Mouse (Mus musculus) heart, postnatal 4 days (tissue): ENCODE measurements around the gene Lsm4. TPM values are rescaled to one million over a fixed set of nuclear protein-coding genes. Genes with fewer than 3 reads are reported as not detected.
A peak's percentile ranks its signal among the peaks of the same experiment; 100 is the strongest.

Source experiments
- DNase-seq: peaks from one replicate; pipeline ENCODE4 v3.0.0; 2021
- total RNA-seq, 2 experiments: library from RNA; stranded (reverse); gene quantifications; 2 replicates each; pipeline ENCODE4 v1.2.3; 2021

Gene Lsm4
- total RNA-seq, result 100 to 1,000 TPM; 107 to 120 TPM

DNA sequence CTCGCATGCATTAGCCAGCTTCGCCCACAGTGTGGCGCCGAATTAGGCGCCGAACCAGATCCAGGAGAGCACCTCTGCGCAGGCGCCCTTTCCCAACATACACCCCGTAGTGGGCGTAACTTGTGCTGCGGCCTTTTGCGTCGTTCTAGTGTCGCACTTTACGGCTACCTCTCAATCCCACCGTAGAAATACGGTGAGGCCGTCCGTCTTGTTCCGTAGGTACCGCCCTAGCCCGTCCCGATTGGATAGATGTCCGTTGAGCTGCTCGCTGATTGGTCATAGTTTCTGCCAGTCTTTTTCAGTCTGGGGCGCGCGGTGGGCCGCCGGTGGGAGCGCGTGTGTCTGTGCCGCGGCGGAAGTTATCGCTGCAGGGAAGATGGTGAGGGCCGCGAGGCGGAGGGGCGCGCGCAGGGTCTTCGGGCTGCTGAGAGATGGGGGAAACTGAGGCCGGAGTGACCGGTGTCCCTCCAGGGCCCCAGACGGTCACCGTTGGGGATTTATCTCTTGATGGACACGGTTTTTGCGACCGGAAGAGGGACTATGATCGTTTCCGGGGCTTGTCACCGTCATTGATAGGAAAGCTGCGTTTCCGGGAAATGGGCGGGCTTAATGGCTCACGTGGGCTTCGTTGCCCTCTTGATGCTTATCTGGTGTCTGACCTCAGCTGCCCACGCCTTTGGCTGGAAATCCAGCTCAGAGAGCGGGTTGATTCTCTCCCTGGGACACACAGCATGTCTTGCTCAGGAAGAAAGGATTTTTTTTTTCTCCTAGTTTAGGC, at the start of gene Lsm4:
Lsm4 (plus strand) TSS at position 170 of the 778 bp plus-strand sequence.
- peak; percentile 99 for DNase-seq

DNA sequence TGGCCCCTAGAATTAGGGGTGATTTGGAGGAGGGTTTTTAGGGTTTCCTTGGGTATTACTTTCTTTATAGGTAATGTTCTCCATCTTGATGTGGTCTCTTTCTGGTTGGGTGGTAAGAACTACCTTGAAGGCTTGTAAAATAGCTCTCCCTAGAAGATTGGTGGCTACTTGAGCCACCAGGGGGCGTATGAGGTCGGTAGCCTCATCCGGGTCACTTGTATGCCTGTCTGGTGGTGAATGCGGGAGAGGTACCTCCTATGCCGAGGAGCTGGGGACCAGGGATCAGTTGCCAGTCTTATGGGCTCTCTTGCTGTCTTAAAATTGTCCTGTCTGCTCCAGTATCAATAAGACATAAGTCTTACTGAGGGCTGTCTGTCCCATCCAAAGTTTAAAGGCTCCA, 47.9 kb upstream of the Lsm4 start:
- DNase-seq, result peak; percentile 75

DNA sequence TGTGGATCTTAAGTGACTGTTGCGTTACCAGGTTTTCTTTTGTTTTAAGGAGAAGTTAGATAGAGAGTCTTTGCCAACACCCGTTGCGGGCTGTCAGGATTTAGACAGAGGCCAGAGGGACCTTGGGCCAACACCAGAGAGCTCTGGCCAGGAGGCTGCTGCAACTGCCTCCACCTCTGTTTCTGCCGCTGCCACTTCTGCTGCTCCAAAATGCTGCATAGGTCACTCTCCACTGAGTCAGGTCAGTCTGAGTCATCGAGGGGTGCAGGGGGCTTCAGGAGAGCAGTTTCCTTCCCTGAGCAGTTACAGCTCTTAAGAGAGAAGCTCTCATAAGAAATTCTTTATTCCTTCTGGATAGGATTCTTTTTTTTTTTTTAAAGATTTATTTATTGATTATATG, 46.0 kb upstream of the Lsm4 start:
- no peak for DNase-seq

DNA sequence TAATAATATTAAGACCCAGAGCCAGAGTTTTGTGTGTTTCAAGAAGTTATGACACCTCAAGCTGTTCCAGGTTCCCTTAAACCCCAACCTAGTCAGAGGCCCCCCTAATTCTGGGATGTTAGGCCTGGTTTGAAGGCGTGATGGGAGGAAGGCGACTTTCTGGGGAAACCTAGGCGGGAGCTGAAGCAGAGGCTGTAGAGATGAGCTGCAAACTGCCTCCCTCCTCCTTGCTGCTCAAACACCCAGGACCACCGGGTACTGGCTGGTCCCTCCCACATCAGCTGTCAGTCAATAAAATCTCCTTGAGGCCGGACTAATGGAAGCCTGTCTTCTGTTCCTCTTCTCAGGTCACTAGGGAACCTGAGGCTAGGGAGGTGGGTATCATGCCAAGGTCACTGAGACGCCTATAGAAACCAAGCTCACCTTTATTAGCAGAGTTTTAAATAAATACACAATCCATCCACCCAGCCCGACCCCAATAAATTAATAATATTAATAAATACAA, 44.0 kb upstream of the Lsm4 start:
- no peak for DNase-seq

DNA sequence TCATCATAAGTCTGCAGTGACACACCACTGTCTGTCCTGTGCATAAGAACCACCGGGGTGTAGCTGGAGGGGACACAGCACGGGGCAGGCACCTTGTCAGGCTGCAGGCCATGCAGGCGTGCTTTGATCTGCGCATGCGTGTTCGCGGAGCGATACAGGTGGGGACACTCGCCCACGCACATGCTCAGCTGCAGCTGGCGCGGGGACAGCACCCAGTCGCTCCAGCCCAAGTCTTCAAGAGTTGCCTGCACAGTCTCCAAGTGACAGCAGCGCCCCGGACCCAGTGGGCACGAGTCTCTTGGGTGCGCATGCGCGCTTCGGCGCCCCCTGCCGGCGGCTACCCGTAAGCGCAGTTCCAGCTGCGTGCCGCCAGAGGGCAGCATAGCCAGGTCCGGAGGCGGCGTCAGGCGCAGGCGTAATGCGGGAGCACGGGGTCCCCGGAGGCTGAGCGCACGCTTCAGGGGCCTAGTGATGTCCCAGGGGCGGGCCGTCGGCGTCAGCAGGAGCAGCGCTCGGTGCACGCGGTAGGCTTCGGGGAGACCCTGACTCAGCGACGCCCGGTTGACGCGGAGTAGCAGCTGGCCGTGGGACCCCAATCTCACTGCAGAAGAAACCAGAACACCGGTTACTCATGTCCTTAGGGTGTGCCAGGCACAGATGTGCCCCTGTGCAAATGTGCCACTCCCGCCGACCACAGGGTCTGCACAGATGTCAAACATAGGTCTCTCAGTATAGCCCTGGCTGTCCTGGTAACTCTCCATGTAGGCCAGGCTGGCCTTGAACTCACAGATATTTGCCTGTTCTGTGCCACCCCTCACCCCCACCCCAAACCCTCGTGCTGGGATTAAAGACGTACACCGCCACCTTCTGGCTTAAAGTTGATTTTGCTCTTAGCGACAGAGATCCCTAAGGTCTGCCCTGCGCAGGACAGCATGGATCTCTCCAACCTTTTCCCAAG, 43.2 kb upstream of the Lsm4 start:
- DNase-seq, result peak; percentile 90

DNA sequence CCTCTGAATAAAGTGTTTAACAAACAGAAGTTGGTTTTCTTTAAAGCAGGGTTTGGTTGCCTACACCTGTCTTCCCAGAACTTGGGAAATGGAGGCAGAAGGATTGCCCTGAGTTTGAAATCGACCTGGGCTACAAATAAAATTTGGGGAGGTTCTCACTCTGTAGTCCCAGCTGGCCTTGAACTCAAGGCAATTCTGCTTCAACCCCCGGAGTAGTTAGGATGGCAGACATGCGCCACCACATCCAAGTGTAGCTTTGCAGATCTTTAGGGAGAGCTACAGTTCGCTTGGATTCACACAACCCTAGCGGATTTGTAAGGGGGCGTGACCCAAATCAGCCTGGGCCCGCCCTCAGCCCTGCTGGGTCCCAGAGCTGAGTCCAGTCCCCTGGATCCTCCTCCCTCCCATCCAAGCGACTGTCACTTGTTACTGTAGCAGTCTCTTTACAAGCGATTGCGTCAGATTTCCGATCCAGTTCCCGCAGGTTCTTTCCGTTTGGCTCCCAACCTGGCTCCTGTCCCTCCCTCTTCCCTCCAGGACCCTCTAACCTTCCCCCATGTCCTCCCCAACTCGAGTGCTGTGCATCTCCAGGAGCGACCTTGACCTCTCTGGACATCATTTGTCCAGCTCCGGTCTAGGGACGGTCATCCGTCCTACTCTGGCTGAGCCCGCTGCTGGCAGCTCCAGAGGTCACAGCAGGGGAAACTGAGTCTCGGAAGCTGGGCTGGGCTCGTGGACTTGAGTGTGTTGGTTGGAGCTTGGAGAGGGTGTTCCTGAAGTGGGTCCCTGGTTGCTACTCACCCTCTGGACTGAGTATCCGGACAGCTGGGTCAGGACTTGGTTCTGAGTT, 42.3 kb upstream of the Lsm4 start:
- peak; percentile 77 for DNase-seq

DNA sequence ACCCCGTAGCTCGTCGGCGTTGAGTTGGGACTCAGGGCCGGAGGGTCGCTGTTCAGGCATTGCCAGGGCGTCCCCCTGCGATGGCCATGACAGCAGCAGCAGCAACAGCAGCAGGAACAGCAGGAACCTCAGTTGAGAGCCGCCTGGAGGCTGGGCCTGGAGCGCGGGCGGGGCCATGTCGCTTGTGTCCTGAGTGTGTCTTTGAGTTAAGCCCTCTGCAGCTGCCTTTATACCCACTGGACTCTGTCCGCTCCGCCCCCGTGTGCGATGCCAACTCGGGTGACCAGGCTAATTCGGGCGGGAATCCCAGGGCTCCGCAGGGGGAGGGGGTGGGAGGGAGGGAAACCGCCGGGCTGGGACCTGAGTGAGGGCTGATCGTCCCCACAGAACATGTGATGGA, 41.6 kb upstream of the Lsm4 start:
- peak; percentile 76 for DNase-seq

DNA sequence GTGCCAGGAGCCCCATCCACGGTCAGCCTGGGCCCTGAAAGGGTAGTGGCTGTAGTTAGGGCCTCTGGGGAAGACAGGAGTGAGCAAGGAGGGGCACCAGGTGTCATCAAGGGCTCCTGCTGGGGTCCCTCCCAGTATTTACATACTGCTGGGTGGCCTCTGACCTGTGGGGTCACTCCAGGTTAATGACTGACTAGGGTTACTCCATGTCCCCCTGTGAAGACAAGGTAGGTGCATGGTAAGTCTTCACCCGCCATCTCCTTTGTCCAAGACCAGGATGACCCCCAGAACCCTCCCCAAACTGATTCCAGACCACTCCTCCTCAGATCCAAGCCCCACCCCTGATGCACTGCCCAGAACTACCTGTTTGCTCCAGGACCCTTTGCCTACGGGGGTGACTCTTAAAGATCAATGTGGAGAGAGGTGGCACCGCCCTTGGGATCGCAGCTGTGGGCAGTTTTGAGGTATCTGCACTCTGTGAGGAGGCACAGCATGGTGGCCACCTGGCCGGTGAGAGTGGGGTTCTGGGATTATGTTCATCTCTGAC, 40.6 kb upstream of the Lsm4 start, which contains the start of gene Gdf15:
Gdf15 (minus strand) TSS at position 111 of the 547 bp plus-strand sequence.
- no peak for DNase-seq

DNA sequence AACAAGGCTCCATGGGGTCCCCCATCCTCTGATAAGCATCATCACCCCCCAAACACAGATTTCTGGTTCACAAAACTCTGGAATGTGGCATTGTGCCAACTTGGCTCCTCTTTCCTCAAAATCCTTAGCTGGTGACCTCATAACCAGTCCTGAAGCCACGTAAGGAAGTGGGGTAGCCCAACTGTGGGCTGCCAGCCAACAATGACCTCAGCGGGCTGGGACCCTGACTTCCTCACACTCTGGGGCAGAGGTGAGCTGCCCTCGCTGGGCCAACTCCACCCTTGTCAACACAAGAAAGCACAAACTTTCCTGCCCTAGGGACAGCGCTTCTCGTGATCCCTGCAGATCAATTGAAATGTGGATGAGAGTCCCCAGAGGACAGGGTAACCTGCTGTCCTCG, 39.0 kb upstream of the Lsm4 start:
- peak; percentile 93 for DNase-seq

DNA sequence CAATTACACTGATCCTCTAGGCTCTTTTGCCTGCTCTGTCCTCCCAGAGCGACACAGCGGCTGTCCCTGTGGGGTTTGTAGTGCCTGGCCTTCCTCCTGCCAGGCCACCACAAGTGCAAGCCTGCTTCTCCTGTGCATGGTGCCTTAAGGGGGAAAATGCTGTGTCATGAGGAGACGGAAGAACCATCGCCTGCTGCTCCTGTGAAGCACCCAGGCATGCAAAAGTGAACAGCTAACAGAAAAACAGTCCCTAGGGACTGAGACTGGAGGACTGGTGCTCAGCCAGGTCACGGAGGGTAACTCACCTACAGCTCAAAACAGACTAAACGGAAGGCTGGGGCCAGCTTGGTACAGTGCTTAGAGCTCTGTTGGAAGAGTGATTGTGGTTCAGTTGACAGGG, 37.5 kb upstream of the Lsm4 start:
- DNase-seq, result no peak

DNA sequence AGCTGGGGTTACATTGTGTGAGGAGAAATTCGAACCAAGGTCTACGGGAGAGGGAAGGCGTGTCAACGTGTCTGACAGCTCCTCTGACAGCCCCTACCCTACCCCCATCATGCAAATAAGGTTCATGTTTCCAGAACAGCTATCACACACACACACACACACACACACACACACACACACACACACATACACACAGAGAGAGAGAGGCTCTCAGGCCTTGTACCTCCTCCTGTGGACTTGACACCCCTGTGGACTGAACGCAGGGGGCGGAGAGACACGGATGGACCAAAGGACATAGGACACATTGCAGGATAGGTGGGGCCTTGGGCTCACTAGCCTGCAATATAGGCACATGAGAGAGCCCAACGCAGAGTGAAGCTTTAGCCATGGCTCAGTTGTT, 36.2 kb upstream of the Lsm4 start:
- DNase-seq, result no peak

DNA sequence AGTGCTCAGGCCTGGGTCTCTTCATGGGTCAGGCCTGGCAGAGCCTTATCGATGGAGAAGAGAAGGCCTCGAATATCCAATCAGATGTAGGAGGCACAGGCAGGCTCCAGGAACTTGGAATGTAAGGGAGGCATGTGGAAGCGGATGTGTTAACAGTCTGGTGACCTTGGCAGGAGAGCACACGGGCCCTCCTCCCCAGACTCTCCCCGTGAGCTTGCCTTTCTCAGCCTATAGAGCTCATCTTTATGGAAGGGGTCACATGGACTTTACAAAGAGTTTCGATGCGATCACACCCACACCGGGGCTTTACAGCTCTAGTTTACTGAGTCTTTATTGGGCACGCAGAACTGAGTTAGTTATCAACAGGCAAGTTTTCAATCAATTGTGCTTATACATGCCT, 34.3 kb upstream of the Lsm4 start:
- DNase-seq, result no peak

DNA sequence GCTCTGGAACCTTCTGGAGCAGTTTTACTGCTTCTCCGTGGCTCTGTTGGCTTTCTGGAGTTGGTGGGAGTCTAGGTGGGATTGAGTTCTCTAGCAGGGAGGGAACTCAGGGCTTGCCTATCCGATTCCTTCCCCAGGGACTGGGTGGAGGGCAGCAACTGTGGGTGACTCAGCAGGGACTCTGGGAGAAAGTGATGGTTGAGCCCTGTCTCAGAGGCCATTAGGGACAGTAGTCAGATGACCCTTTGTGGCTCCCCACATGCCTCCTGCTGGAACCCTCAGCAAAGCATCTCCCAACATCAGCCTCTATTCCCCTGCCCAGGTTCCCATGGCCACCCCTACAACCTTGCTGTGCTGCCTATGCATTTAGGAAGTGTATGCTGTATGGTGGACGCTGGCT, 30.0 kb upstream of the Lsm4 start:
- DNase-seq, result no peak

DNA sequence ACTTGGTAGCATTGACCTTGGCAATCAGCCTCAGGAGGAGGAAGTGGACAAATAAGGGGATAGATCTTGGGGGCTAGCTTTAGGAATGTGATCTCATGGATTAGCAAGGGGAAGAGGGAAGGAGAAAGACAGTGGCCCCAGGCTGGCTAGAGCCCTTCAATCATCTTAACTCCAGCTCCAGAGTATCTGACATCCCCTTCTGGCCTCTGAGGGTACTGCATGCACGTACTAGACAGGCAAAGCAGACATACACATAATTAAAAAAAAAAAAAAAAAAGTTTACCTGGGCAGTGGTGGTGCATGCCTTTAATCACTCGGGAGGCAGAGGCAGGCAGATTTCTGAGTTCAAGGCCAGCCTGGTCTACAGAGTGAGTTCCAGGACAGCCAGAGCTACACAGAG, 29.0 kb upstream of the Lsm4 start:
- peak; percentile 47 for DNase-seq

DNA sequence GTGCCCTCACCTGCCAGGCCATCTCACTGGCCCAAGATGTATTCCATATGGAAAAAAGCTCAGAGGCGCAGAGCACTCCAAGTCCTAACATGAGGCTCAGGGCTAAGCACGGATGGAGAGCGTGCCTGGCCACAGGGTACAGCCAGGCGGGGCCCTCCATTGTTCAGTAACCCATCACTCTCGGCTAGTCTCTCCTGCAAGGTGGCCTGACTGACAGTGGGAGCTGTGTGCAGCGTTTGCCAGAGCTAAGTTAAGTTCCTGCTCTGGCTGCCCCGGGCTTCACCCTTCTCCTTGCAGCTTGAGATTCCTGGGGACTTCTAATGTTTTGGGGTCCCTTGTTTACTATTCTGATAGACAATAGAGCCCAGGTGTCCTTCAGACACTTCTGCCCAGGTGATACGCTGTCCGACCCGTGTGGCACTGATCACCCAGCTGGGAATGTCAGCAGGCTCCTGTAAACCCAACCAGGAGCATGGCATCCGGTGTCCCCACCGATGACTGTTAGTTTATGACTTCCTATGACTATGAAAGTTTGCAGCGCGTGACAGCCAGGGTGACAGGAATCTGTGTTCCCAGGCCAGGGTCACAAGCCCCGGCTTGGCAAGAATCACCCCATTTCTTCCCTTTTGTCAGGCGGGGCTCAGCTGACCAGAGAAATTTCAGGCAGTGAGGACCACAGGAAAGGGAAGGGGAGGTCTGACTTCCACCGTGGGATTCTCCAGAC, 27.4 kb upstream of the Lsm4 start:
- DNase-seq, result peak; percentile 35

DNA sequence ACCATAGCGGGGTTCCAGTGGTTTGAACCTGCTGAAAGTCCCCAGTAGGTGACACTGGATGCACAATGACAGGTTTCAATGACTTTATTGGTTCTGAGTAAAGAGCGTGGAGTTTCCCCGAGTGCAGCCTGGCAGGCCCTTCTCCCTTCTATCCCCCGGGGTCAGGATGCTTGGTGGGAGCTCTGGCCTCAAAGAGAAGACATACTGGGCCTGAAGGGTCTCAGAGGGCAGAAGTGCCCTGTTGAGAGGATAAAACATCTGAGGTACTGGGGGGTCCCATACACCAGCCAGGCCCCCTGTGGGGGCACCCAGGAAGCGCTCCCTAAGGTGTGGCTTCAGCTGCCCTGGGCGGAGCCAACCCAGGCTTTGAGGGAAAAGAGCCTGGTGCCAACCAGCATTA, 26.7 kb upstream of the Lsm4 start:
- DNase-seq, result no peak

DNA sequence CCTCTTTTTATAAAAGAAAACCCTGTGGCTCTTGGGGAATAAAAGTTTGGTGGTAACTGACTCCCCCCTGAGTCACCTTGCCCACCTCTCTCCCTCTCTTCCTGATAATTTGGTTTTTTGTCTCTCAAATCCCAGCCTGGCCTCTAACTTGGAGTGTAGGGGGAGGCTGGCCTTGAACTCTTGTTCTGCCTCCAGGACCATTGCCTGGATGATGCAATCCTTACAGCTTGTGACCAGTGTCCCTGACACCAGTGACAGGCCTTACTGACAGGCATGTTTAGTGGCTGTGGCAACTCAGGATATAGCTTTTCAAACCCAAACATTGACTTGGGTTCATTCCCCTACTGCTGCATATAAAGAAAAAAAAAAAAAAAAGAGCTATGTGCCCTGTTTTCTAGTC, 26.3 kb upstream of the Lsm4 start:
- no peak for DNase-seq

DNA sequence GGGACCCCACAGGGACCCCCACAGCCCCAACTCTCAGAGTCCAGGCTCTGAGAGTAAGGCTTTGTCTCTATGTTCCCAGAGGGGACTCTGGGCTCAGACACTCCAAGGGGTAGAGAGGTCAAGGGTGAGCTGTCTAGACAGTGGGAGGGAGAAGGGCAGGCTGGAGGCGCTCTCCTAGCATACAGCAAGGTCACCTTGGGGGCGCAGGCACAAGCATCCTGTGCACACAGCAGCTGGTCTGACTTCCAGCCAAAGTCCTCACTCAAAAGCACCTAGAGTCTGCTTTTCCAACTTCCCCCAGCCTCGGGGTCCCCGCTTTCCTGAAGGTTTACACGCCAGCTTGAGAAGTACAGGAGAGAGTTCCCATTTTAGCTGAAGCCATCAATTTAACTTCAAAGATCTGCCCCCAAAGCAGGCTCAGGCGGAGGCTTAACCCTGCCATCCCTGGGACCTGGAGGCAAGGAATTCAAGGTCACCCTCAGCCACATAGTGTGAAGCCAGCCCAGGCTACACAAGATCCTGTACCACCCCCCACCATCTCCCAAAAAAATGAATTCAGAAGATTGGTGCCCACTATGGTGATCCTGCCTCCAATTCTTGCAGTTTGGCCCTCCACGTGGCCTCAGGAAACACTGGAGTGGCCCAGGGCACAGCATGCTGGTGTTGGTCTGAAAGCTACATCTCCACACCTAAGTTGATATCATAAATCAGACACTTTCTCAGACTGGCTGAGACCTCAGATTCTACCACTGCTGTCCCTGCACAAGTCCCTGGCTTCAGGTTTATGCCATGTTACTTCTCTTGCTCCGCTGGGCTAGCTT, 25.5 kb upstream of the Lsm4 start:
- DNase-seq, result peak; percentile 45

DNA sequence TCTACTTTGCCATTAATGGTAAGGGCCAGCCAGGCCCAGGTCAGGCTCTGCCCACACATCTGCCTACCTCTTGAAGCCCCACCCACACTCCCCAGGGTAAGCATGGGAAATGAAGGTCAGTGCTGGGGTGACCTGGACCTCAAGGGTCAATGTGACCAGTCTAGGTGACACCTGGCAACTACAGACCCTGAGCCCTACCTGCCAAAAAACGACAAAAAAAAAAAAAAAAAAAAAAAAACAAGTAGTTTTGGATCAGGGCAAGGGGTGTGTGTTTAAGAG, 24.9 kb upstream of the Lsm4 start:
- DNase-seq, result no peak

DNA sequence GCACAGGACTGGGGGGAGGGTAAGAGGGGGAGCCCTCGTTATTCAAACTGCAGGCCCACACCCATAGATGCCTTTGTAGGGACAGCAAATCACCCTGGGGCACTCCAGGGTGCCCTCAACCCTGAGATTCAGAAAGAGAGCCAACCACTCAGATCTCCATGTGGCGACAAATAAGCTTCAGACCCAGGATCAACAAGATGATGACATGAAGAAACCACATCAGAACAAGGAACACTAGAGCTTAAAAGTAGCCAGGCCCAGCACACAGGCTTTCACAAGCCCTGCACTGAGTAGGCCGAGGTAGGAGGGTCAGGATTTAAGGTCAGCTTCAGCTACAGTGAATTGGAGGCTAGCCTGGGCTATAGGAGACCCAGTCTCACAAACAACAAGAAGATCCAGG, 24.1 kb upstream of the Lsm4 start:
- no peak for DNase-seq

DNA sequence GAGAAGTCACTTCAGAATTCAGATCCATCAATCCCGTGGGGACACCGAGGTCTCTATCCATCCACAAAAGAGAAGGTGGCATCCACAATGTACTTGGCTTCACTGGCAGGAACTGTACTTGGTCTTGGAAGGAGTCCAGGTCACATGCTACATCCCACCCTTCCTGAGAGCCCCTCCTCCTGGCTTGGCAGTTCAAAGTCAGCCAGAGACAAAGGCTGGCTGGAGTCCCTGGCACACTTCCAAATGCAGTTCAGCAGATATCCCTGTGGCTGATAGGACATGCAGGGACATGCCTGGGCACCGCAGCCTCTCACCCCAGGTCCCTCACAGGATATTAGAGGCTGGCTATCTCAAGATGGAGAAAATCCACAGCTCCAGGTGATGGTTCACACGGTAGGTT, 23.7 kb upstream of the Lsm4 start:
- DNase-seq, result peak; percentile 94
